Mouse (Mus musculus) stomach, embryonic 15.5 days (tissue): Measurements from ENCODE around the gene Stim1. TPM values are rescaled to one million over a fixed set of nuclear protein-coding genes. Genes with fewer than 3 reads are reported as not detected.

Experiments
- ATAC-seq: fragments of 200-750 bp; cut with Nextera tagmentation; 2 replicates; pipeline ENCODE4 v1.8.0; 2017; ENCODE audit warnings: low read depth, moderate number of reproducible peaks, moderate TSS enrichment; ENCODE audit not compliant: insufficient read depth, low FRiP score
- H3K27ac ChIP-seq: fragments of 300-500 bp; sonication (generic); 2 replicates; pipeline ENCODE4 v1.5.1; 2015; ENCODE audit warnings: mild to moderate bottlenecking, inconsistent platforms
- H3K27me3 ChIP-seq: fragments of 300-500 bp; sonication (generic); replicated peaks from 2 replicates; pipeline ENCODE4 v1.6.1; 2015; ENCODE audit warnings: inconsistent platforms
- H3K36me3 ChIP-seq: fragments of 300-500 bp; sonication (generic); 2 replicates; pipeline ENCODE4 v1.6.1; 2015; ENCODE audit warnings: inconsistent platforms
- H3K4me1 ChIP-seq: fragments of 300-500 bp; sonication (generic); 2 replicates; pipeline ENCODE4 v1.6.1; 2015; ENCODE audit warnings: inconsistent platforms
- H3K4me2 ChIP-seq: fragments of 300-500 bp; sonication (generic); 2 replicates; pipeline ENCODE4 v1.6.1; 2015; ENCODE audit warnings: mild to moderate bottlenecking, inconsistent platforms
- H3K4me3 ChIP-seq: fragments of 300-500 bp; sonication (generic); replicated peaks from 2 replicates; pipeline ENCODE4 v1.5.1; 2015; ENCODE audit warnings: inconsistent platforms
- H3K9ac ChIP-seq: fragments of 300-500 bp; sonication (generic); 2 replicates; pipeline ENCODE4 v1.6.1; 2015; ENCODE audit warnings: inconsistent platforms
- H3K9me3 ChIP-seq: fragments of 300-500 bp; sonication (generic); 2 replicates; pipeline ENCODE4 v1.6.1; 2016; ENCODE audit warnings: inconsistent platforms
- whole genome bisulfite sequencing: fragments of 180-500 bp; shearing (Covaris S2); methylation state at CpG from one replicate; pipeline ENCODE4 v1.1.7; 2015; 5-methylcytosine and 5-hydroxymethylcytosine counted together
- polyA plus RNA-seq: library from polyadenylated mRNA; unstranded; fragments of >200 nt; fragmentation: Nextera tagmentation; extraction: Ambion mirVana; gene quantifications from 2 replicates; pipeline ENCODE4 v1.2.1, GENCODE M21; 2015

Gene Stim1
- polyA plus RNA-seq, 1 experiment from 2014 or later, result 26.5 TPM

DNA sequence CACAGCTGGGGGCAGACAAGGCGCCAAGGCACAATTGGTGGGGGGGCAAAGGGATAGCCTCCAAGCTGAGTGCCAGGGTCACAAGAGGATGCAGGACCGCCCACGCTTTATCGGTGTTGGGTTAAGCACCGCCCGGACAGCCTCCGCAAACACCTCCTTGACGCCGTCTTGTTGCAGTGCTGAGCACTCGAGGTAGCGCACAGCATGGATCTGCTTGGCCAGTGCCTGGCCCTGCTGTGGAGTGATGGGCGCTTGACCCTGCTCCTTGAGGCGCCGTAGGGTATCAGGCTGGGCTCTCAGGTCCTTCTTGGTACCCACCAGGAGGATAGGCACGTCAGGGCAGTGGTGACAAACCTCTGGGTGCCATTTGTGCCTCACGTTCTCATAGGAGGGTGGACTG lies 28.0 kb upstream of the Stim1 start:
- no peak for ATAC-seq
- no peak overlapping the region for H3K9ac ChIP-seq
- peaks cover 45% of the 10 kb centered on the region for H3K36me3 ChIP-seq
- H3K4me3 ChIP-seq, result no peak overlapping the region
- no peak overlapping the region for H3K27ac ChIP-seq
- H3K27me3 ChIP-seq, result no peaks in the 10 kb centered on the region
- no peak overlapping the region for H3K4me2 ChIP-seq
- no peaks in the 10 kb centered on the region for H3K9me3 ChIP-seq
- 82% methylated on average over 16 of the region's 16 CpGs for WGBS
- peaks cover 9% of the 10 kb centered on the region; the same call in 1 of the 2 replicates for H3K4me1 ChIP-seq

- Histone ChIP-seq H3K27me3 (no peaks in the 10 kb centered on the region), H3K4me1 (peaks cover 37% of the 10 kb centered on the region), H3K9ac (no peak overlapping the region), H3K27ac (no peak overlapping the region; the same call in 1 of the 2 replicates), H3K36me3 (peaks cover 28% of the 10 kb centered on the region), H3K4me3 (no peak overlapping the region), H3K4me2 (no peak overlapping the region), H3K9me3 (no peaks in the 10 kb centered on the region)
- ATAC-seq, result no peak
- WGBS, result 79% methylated on average over 5 of the region's 5 CpGs
These were observed 25.2 kb upstream of the Stim1 start for GRCm38 (mm10) chr7:102242371-102242770.

DNA sequence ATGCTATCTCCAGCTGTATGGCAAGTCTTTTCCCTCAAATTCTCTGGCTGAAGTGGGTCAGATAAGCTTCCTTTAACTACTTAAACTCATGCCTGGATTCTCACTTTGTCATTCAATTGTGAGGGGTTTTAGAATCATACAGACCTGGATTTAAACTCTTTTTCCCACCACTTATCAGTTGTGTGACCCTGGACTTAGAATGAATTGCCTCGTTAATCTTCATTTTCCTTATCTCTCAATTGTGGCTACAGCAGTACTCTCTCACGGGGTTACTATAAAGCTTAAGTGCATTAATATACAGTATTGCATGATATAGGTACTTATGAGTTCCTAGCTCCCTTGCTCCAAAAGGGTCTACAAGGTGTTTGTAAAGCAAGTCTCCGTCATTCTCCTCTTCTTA lies 24.7 kb upstream of the Stim1 start:
- WGBS, result 63% methylated on average over 3 of the region's 3 CpGs
- ATAC-seq, result no peak
- Histone ChIP-seq H3K4me2 (no peak overlapping the region), H3K4me1 (peaks cover 42% of the 10 kb centered on the region), H3K36me3 (peaks cover 23% of the 10 kb centered on the region), H3K9ac (no peak overlapping the region), H3K4me3 (no peak overlapping the region), H3K27me3 (no peaks in the 10 kb centered on the region), H3K27ac (peak overlapping the region; percentile 22; the same call in 1 of the 2 replicates), H3K9me3 (no peaks in the 10 kb centered on the region)

DNA sequence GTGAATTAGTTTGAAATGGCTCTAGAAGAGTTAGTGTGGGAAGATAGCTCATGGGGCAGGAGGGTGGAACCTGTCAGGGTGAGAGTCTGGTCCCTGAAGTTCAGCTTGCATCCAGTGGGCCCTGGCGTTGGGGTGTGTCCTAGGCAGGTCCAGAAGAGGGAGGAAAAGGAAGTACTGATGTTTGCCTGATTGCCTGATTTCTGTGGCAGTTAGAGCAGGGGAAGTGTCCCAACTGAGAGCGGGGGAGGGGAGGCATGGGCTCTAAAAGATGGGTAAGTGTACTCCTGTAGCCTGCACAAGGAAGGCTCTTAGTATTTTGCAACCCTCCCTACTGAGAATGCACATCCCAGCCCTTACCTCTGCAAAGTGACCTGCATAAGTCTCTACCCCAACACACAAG lies 23.7 kb upstream of the Stim1 start:
- Histone ChIP-seq H3K9me3 (no peaks in the 10 kb centered on the region), H3K9ac (no peak overlapping the region), H3K4me2 (no peak overlapping the region), H3K4me3 (no peak overlapping the region), H3K27me3 (no peaks in the 10 kb centered on the region), H3K27ac (0 out of 2 replicates have a peak overlapping the region, but pooled peaks have one; percentile 22), H3K36me3 (peaks cover 15% of the 10 kb centered on the region), H3K4me1 (peaks cover 52% of the 10 kb centered on the region)
- 59% methylated on average over 2 of the region's 2 CpGs for WGBS
- no peak for ATAC-seq

DNA sequence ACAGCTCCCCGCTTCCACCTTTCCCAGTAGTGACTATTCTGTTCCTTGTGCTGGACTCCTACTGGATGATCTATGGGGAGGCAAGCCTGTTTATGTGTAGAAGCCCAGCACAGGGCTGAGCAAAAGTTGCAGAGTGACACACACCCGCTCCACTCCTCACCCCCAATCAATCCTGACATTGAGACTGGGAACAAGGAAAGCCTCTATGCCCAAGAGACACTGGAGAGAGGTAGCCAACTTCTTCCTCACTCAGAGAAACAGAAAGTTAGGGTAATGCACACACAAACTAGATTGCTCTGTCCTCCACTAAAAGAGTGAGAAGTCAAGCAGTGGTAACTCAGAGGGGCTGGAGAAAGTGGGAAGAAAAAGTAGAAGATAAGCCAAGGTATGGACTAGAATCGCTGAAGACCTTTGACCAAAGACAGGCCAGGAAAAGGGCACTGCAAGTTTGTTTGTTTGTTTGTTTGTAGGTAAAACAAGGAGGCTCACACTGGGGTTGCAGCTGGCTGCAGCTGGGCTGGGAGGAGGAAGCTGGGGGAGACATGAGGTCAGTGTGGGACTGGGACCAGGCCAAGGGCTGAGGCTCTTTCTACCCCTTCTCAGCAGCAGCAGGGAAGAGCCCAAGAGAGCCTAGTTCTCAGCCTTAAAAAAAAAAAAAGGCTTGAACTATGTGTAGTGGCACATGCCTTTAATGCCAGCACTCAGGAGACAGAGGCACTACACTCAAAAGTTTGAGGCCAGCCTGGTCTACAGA lies 22.6 kb upstream of the Stim1 start:
- no peaks in the 10 kb centered on the region for H3K27me3 ChIP-seq
- H3K27ac ChIP-seq, result peak overlapping the region; percentile 31
- no peak overlapping the region for H3K4me3 ChIP-seq
- H3K9me3 ChIP-seq, result no peaks in the 10 kb centered on the region
- 69% methylated on average over 3 of the region's 3 CpGs for WGBS
- H3K9ac ChIP-seq, result no peak overlapping the region
- peaks cover 6% of the 10 kb centered on the region for H3K36me3 ChIP-seq
- no peak overlapping the region for H3K4me2 ChIP-seq
- no peak for ATAC-seq
- H3K4me1 ChIP-seq, result peaks cover 55% of the 10 kb centered on the region

- H3K27ac ChIP-seq, result peak overlapping the region; percentile 31
- no peaks in the 10 kb centered on the region for H3K9me3 ChIP-seq
- no peak overlapping the region for H3K9ac ChIP-seq
- H3K36me3 ChIP-seq, result no peaks in the 10 kb centered on the region; the same call in 1 of the 2 replicates
- no peak for ATAC-seq
- H3K4me2 ChIP-seq, result peak overlapping the region; percentile 32
- H3K4me3 ChIP-seq, result no peak overlapping the region
- no peaks in the 10 kb centered on the region for H3K27me3 ChIP-seq
- WGBS, result 5% methylated on average over 1 of the region's 1 CpGs
- peaks cover 55% of the 10 kb centered on the region for H3K4me1 ChIP-seq
These were observed 21.8 kb upstream of the Stim1 start for GRCm38 (mm10) chr7:102245775-102246174.

GRCm38 (mm10) chr7:102246265-102246664 lies 21.3 kb upstream of the Stim1 start:
- no peak for ATAC-seq
- H3K27me3 ChIP-seq, result no peaks in the 10 kb centered on the region
- no peak overlapping the region for H3K4me3 ChIP-seq
- H3K9ac ChIP-seq, result no peak overlapping the region
- H3K27ac ChIP-seq, result peak overlapping the region; percentile 31; the same call in 1 of the 2 replicates
- no peaks in the 10 kb centered on the region for H3K36me3 ChIP-seq
- H3K4me2 ChIP-seq, result peak overlapping the region; percentile 88
- no peaks in the 10 kb centered on the region for H3K9me3 ChIP-seq
- 49% methylated on average over 6 of the region's 6 CpGs for WGBS
- H3K4me1 ChIP-seq, result peaks cover 58% of the 10 kb centered on the region

- 61% methylated on average over 12 of the region's 12 CpGs for WGBS
- Histone ChIP-seq H3K36me3 (no peaks in the 10 kb centered on the region), H3K4me1 (peaks cover 60% of the 10 kb centered on the region), H3K4me3 (no peak overlapping the region; the same call in 1 of the 2 replicates), H3K9me3 (no peaks in the 10 kb centered on the region), H3K9ac (no peak overlapping the region), H3K27me3 (no peaks in the 10 kb centered on the region), H3K27ac (no peak overlapping the region), H3K4me2 (peak overlapping the region; percentile 88)
- ATAC-seq, result no peak
These were observed 20.4 kb upstream of the Stim1 start for GRCm38 (mm10) chr7:102246956-102247797.

DNA sequence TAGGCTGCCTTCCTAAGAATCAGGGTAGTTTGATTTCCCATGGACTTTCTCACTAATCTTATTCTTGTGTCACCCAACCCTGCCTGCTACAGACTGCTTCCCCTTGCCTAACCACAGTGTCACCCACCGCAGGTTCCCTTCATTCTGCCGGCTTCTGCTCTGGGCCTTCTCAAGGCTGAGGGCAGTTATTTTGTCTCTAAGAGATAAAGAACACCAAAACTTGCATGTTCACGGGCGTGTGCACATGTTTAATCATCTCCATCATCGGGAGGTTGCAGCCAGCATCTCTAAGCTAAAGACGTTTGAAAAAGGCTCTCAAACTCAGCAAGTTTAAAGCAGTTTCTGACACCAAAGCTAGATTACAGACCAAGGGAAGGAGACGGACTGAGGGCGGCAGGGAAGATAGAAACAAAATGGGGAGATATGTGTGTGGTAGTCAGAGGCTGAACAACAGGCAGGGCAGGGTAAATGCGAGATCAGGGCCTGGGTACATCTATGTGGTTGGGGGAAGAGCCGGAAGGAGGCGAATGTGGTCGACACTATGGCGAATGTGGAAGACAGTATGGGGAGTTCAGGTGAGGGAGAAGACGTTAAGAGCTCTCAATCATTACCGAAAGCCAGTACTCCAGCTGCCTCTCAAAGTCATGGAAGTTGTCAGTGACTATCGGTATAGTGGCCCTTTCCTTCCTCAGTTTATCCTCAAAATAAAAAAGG lies 18.8 kb upstream of the Stim1 start:
- H3K27ac ChIP-seq, result peak overlapping the region; percentile 99
- H3K9ac ChIP-seq, result peak overlapping the region; percentile 92
- no peaks in the 10 kb centered on the region for H3K27me3 ChIP-seq
- no peak for ATAC-seq
- 12% methylated on average over 16 of the region's 16 CpGs for WGBS
- peak overlapping the region; percentile 88 for H3K4me2 ChIP-seq
- H3K4me1 ChIP-seq, result peaks cover 55% of the 10 kb centered on the region
- H3K9me3 ChIP-seq, result no peaks in the 10 kb centered on the region
- no peaks in the 10 kb centered on the region for H3K36me3 ChIP-seq
- H3K4me3 ChIP-seq, result peak overlapping the region; percentile 90

DNA sequence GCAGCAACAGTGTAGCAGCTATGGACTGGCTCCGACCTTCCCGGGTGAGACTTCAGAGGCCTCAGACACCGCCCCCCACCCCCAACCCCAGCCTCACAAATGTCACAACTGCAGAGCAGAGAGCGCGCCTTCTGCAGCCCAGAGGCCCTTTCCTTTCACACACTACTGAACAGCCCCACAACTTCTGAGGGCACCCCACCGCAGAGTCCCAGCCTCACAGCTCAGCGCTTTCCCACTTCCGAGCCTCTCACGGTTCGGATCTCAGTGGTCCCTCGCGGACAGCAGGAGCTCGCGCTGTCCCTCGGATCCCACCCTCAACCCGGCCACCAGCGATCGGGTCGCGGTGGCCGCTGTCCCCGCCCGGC lies 18.1 kb upstream of the Stim1 start:
- H3K9ac ChIP-seq, result peak overlapping the region; percentile 92
- no peaks in the 10 kb centered on the region for H3K9me3 ChIP-seq
- peak overlapping the region; percentile 99 for H3K27ac ChIP-seq
- H3K4me3 ChIP-seq, result peak overlapping the region; percentile 90
- peaks cover 52% of the 10 kb centered on the region for H3K4me1 ChIP-seq
- H3K27me3 ChIP-seq, result no peaks in the 10 kb centered on the region
- peak; percentile 16 for ATAC-seq
- H3K4me2 ChIP-seq, result peak overlapping the region; percentile 88
- no peaks in the 10 kb centered on the region for H3K36me3 ChIP-seq
- 1% methylated on average over 23 of the region's 23 CpGs for WGBS

DNA sequence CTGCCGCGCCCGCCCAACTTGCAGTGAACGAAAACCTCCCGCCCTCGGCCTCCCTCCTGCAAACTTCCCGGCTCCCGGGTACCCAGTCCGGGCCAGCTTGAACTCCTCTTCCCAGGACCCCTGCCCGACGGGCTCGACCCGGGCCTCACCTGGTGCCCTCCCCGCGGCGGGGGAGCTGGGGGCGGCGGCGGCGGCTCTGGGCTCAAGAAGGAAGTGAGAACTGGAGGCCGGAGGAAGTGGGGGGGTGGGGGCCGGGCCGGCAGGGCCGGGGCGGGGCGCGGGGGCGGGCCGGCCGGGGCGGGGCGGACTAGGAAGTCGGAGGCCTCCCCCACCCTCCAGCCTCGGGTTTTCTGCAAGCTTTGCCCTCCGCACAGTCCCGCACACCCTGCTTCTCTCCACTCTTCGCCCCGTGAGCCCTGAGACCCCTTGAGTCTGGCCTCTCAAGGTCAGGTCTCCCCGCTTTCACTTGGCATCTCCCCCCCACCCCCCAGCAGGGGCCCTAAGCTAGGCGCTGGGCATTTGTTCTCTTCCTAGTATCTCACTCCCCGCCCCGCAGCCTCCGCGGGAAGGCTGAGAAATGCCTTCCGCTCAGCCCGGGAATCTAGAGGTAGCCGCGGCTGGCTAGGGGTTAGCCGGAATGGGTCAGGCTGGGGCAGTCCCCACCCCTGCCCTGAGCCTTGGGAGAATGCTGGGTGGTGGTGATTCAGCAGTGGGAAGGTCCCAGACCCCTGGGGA lies 17.5 kb upstream of the Stim1 start:
- Histone ChIP-seq H3K27me3 (no peaks in the 10 kb centered on the region), H3K4me2 (peak overlapping the region; percentile 88), H3K9ac (peak overlapping the region; percentile 92), H3K36me3 (no peaks in the 10 kb centered on the region), H3K4me1 (peaks cover 47% of the 10 kb centered on the region), H3K4me3 (peak overlapping the region; percentile 90), H3K9me3 (no peaks in the 10 kb centered on the region), H3K27ac (peak overlapping the region; percentile 99)
- ATAC-seq, result peak; percentile 79
- under 1% methylated on average over 38 of the region's 49 CpGs for WGBS
